Mouse (Mus musculus) cerebellum, adult 2 months (tissue): Measurements from ENCODE around the gene F2. TPM values are rescaled to one million over a fixed set of nuclear protein-coding genes. Genes with fewer than 3 reads are reported as not detected.
"Not testable (repeated sequence)": the region's sequence is repeated elsewhere in the genome, so short reads cannot be mapped to it uniquely, and the experiment has no call there.

ENCODE experiments used
- DNase-seq, 2 experiments: peaks; one replicate each; pipeline ENCODE4 v3.0.0; 2021
- H3K27ac ChIP-seq: fragments of 200-500 bp; 2 replicates; pipeline ENCODE4 v1.5.1; 2012; ENCODE audit warnings: low read length, control low read depth, inconsistent platforms; ENCODE audit not compliant: insufficient read depth
- H3K27me3 ChIP-seq: fragments of 200-500 bp; 2 replicates; pipeline ENCODE4 v1.6.1; 2012; ENCODE audit warnings: inconsistent platforms, mild to moderate bottlenecking, low read length, moderate library complexity; ENCODE audit not compliant: control insufficient read depth, insufficient read depth
- H3K4me1 ChIP-seq: fragments of 200-500 bp; 2 replicates; pipeline ENCODE4 v1.6.1; 2011; ENCODE audit warnings: low read length; ENCODE audit not compliant: control insufficient read depth, insufficient read depth
- H3K4me3 ChIP-seq: fragments of 200-500 bp; replicated peaks from 2 replicates; pipeline ENCODE3; 2011; ENCODE audit warnings: mild to moderate bottlenecking, low read depth, low read length, control low read depth; ENCODE audit not compliant: insufficient read depth
- CTCF ChIP-seq: fragments of 200-500 bp; IDR thresholded peaks from 2 replicates; pipeline ENCODE4 v1.5.1; 2011; ENCODE audit warnings: low read depth, mild to moderate bottlenecking, control low read depth, low read length, moderate library complexity, borderline replicate concordance; ENCODE audit not compliant: insufficient read depth
- POLR2A ChIP-seq: fragments of 200-500 bp; IDR thresholded peaks from 2 replicates; pipeline ENCODE4 v1.6.1; 2011; ENCODE audit warnings: low read length, control low read depth, borderline replicate concordance; ENCODE audit not compliant: insufficient read depth
- WGBS: fragments of 180-500 bp; shearing (Covaris S2); methylation state at CpG from one replicate; pipeline ENCODE4 v1.1.7; 2018; 5-methylcytosine and 5-hydroxymethylcytosine counted together
- polyA plus RNA-seq: library from polyadenylated mRNA; depleted of rRNA; stranded (reverse); fragments of >200 nt; gene quantifications from 2 replicates; pipeline ENCODE4 v1.2.3, GENCODE M21; 2012

The F2 gene
- polyA plus RNA-seq, 1 experiment = 0.28 TPM

- WGBS = 78% methylated on average over 5 of the region's 5 CpGs
- no peak for TF ChIP-seq CTCF
- no peak for TF ChIP-seq POLR2A
- DNase-seq = no peak
Observed at GRCm38 (mm10) chr2:91632316-91632715, 3.9 kb downstream of the F2 start.

GRCm38 (mm10) chr2:91631826-91632225, 4.4 kb downstream of the F2 start:
- TF ChIP-seq POLR2A = no peak
- no peak for TF ChIP-seq CTCF
- no peak for DNase-seq
- Histone ChIP-seq H3K4me3 (no peak overlapping the region), H3K4me1 (peaks cover 21% of the 10 kb centered on the region), H3K27me3 (no peaks in the 10 kb centered on the region), H3K27ac (no peak overlapping the region)
- 87% methylated on average over 5 of the region's 5 CpGs for WGBS

More at GRCm38 (mm10) chr2:91632316-91632715, 3.9 kb downstream of the F2 start:
- Histone ChIP-seq H3K4me1 (peaks cover 21% of the 10 kb centered on the region), H3K4me3 (no peak overlapping the region), H3K27me3 (no peaks in the 10 kb centered on the region), H3K27ac (no peak overlapping the region)

- no peak for TF ChIP-seq CTCF
- TF ChIP-seq POLR2A = no peak
- no peak overlapping the region for H3K27ac ChIP-seq
- H3K4me3 ChIP-seq = no peak overlapping the region
- no peaks in the 10 kb centered on the region for H3K27me3 ChIP-seq
- WGBS = 89% methylated on average over 12 of the region's 12 CpGs
- no peak for DNase-seq
- peaks cover 12% of the 10 kb centered on the region for H3K4me1 ChIP-seq
Observed at GRCm38 (mm10) chr2:91630384-91630783, 5.8 kb downstream of the F2 start.

GRCm38 (mm10) chr2:91629682-91630081, 6.5 kb downstream of the F2 start:
- H3K27me3 ChIP-seq = no peaks in the 10 kb centered on the region
- peaks cover 5% of the 10 kb centered on the region; the same call in 1 of the 2 replicates for H3K4me1 ChIP-seq
- H3K4me3 ChIP-seq = no peak overlapping the region
- 78% methylated on average over 18 of the region's 18 CpGs for WGBS
- no peak overlapping the region for H3K27ac ChIP-seq
- no peak for DNase-seq
- TF ChIP-seq POLR2A (no peak), CTCF (no peak)

GRCm38 (mm10) chr2:91628171-91628570, 8.0 kb downstream of the F2 start:
- Histone ChIP-seq H3K4me1 (no peaks in the 10 kb centered on the region), H3K4me3 (no peak overlapping the region), H3K27ac (no peak overlapping the region), H3K27me3 (no peaks in the 10 kb centered on the region)
- TF ChIP-seq CTCF (no peak), POLR2A (no peak)
- no peak for DNase-seq
- WGBS = 91% methylated on average over 8 of the region's 8 CpGs

- 72% methylated on average over 5 of the region's 5 CpGs for WGBS
- no peak overlapping the region for H3K27ac ChIP-seq
- no peak for DNase-seq
- no peaks in the 10 kb centered on the region for H3K4me1 ChIP-seq
- no peaks in the 10 kb centered on the region for H3K27me3 ChIP-seq
- no peak overlapping the region for H3K4me3 ChIP-seq
- TF ChIP-seq POLR2A (no peak), CTCF (no peak)
Observed at GRCm38 (mm10) chr2:91627486-91627885, 8.7 kb downstream of the F2 start.

- WGBS = 91% methylated on average over 7 of the region's 7 CpGs
- H3K27me3 ChIP-seq, H3K4me1 ChIP-seq, H3K27ac ChIP-seq, H3K4me3 ChIP-seq, DNase-seq: not testable (repeated sequence)
Observed at GRCm38 (mm10) chr2:91623366-91623765, 12.8 kb downstream of the F2 start.

GRCm38 (mm10) chr2:91622356-91622755, 13.9 kb downstream of the F2 start:
- DNase-seq = no peak
- Histone ChIP-seq H3K4me1 (no peaks in the 10 kb centered on the region), H3K27me3 (no peaks in the 10 kb centered on the region), H3K4me3 (no peak overlapping the region), H3K27ac (no peak overlapping the region)
- no peak for TF ChIP-seq POLR2A
- no peak for TF ChIP-seq CTCF
- 93% methylated on average over 5 of the region's 5 CpGs for WGBS

- not testable (repeated sequence) for DNase-seq, H3K27me3 ChIP-seq, H3K27ac ChIP-seq, H3K4me1 ChIP-seq, H3K4me3 ChIP-seq
Observed at GRCm38 (mm10) chr2:91609370-91609769, 26.8 kb downstream of the F2 start.
